Mouse (Mus musculus): Measurements from ENCODE around the gene Asap2.

DNA sequence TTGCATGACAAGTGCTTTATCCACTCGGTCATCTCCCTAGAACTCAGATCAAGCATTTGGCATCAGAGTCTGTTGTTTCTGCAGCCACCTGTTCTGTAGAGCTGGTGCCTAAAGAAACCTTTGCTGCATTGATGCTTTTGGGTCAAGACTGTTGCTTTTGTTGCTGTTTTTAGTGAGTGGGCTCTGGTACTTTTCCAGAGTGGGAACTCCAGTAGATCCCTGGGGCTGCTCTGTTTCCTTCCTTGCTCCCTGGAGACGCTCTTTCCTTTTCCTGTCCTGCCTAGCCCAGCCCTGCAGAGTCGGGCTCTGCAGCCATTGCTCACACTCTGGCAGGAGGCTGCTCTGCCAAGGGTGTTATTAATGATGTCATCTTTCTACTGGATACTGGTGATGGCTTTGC is 129.2 kb downstream of the Asap2 start:
- no peak for TF ChIP-seq CTCF (IDR thresholded peaks at IDR 0.05; ENCODE audit: control insufficient read depth, insufficient read depth, low read length)
- TF ChIP-seq POLR2A (IDR thresholded peaks at IDR 0.05; ENCODE audit: borderline replicate concordance, control insufficient read depth, low read depth, low read length) = no peak

Measured in bone marrow, adult 2 months (tissue).